Mouse (Mus musculus) bone marrow, adult 2 months (tissue): ENCODE measurements around the gene Arhgap5.

Experiments
- CTCF ChIP-seq: fragments of 200-500 bp; IDR thresholded peaks from 2 replicates; pipeline ENCODE4 v1.5.1; 2011; ENCODE audit warnings: low read length, control low read depth; ENCODE audit not compliant: control insufficient read depth, insufficient read depth
- POLR2A ChIP-seq: fragments of 200-500 bp; IDR thresholded peaks from 2 replicates; pipeline ENCODE4 v1.6.1; 2011; ENCODE audit warnings: low read depth, mild to moderate bottlenecking, control low read depth, low read length, borderline replicate concordance; ENCODE audit not compliant: control insufficient read depth

- no peak for TF ChIP-seq POLR2A
- TF ChIP-seq CTCF, result no peak
Observed at GRCm38 (mm10) chr12:52500915-52501833, 2.6 kb upstream of the Arhgap5 start.
